Mouse (Mus musculus) hindbrain, embryonic 16.5 days (tissue): ENCODE measurements around the gene Abce1. TPM values are rescaled to one million over a fixed set of nuclear protein-coding genes. Genes with fewer than 3 reads are reported as not detected.

Source experiments
- ATAC-seq: fragments of 200-750 bp; cut with Nextera tagmentation; 2 replicates; pipeline ENCODE4 v1.8.0; 2017; ENCODE audit warnings: moderate TSS enrichment, moderate library complexity
- H3K27ac ChIP-seq: fragments of 300-500 bp; sonication (generic); 2 replicates; pipeline ENCODE4 v1.5.1; 2014; ENCODE audit warnings: low read depth, mild to moderate bottlenecking, control low read depth, low read length, moderate library complexity
- H3K27me3 ChIP-seq: fragments of 300-500 bp; sonication (generic); replicated peaks from 2 replicates; pipeline ENCODE4 v1.6.1; 2014; ENCODE audit warnings: low read length; ENCODE audit not compliant: control insufficient read depth, insufficient read depth
- H3K36me3 ChIP-seq: fragments of 300-500 bp; sonication (generic); 2 replicates; pipeline ENCODE4 v1.6.1; 2014; ENCODE audit warnings: mild to moderate bottlenecking, low read length, moderate library complexity, mixed read lengths; ENCODE audit not compliant: control insufficient read depth, insufficient read depth
- H3K4me1 ChIP-seq: fragments of 300-500 bp; sonication (generic); 2 replicates; pipeline ENCODE4 v1.6.1; 2014; ENCODE audit warnings: low read depth, low read length; ENCODE audit not compliant: control insufficient read depth, insufficient read depth
- H3K4me2 ChIP-seq: fragments of 300-500 bp; sonication (generic); 2 replicates; pipeline ENCODE4 v1.6.1; 2014; ENCODE audit warnings: mild to moderate bottlenecking, low read length, control low read depth, moderate library complexity
- H3K4me3 ChIP-seq: fragments of 300-500 bp; sonication (generic); 2 replicates; pipeline ENCODE4 v1.5.1; 2014; ENCODE audit warnings: mild to moderate bottlenecking, low read length, control low read depth, moderate library complexity
- H3K9ac ChIP-seq: fragments of 300-500 bp; sonication (generic); 2 replicates; pipeline ENCODE4 v1.6.1; 2014; ENCODE audit warnings: low read depth, mild to moderate bottlenecking, control low read depth, low read length, moderate library complexity
- H3K9me3 ChIP-seq: fragments of 300-500 bp; sonication (generic); 2 replicates; pipeline ENCODE4 v1.6.1; 2014; ENCODE audit warnings: mild to moderate bottlenecking, low read length, moderate library complexity; ENCODE audit not compliant: control insufficient read depth
- WGBS: fragments of 180-500 bp; shearing (Covaris S2); extraction: QIAGEN DNeasy Blood & Tissue Kit; methylation state at CpG from one replicate; pipeline ENCODE4 v1.1.7; 2014; 5-methylcytosine and 5-hydroxymethylcytosine counted together
- polyA plus RNA-seq: library from polyadenylated mRNA; unstranded; fragments of >200 nt; fragmentation: Nextera tagmentation; extraction: Ambion mirVana; gene quantifications from 2 replicates; pipeline ENCODE4 v1.2.1, GENCODE M21; 2015

Abce1 gene
- 80.0 and 86.9 TPM in 2 replicates for polyA plus RNA-seq

DNA sequence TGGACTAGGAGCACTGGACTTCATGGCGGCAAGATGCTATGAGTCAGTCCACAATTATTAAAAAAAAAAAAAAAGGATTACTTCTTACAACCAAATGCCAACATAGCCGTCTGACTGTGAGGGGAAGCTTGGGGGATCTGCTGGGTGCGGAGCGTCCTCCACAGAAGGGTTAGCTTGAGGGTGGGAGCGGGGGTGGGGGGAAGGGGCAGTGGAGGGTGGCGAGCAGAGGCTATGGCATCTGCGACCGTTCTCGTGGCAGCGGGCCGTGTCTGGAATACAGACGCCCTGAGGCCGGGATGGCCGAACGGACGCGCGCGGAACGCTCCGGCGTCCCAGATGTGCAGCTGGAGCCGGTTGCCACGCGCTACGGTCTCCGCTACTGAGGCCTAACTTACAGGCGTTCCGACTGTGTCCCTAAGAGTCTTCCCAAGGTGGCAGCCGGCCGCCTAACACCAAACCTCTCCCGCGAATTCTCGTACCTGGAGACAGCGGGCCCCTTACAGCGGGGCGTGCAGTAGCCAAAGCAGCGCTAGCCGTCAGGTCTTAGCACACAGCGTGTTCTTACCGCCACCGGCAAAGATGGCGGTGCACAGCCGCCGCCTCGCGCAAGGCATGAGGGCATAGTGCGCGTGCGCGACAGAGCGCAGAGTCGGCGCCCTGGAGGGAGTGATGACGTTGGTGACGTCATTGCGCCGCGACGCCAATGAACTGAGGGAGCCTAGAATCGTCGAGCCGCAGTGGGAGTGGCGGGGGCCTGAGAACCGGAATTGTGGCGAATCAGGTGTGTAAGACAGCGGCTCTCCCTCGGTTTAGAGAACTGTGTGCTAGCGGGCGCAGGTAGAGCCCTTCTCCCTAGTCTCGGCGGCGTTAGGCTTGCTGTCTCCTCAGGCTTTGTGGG is at the start of gene Abce1, which contains the start of gene Anapc10:
Gene Abce1 (minus strand): TSS at position 677 of the 898 bp plus-strand sequence.
Gene Anapc10 (plus strand): TSS at position 757 of the 898 bp plus-strand sequence.
- peak within 1 kb of the TSS; percentile 88 for H3K9ac ChIP-seq
- H3K4me2 ChIP-seq = peak within 1 kb of the TSS; percentile 90
- H3K36me3 ChIP-seq = peaks cover 4% of the 10 kb centered on the region; the same call in 1 of the 2 replicates
- peak within 1 kb of the TSS; percentile 66 for H3K4me3 ChIP-seq
- H3K27ac ChIP-seq = peak within 1 kb of the TSS; percentile 81
- H3K4me1 ChIP-seq = peaks cover 13% of the 10 kb centered on the region
- H3K9me3 ChIP-seq = no peaks in the 10 kb centered on the region
- no peaks in the 10 kb centered on the region for H3K27me3 ChIP-seq
- WGBS = under 1% methylated on average over 73 of the region's 73 CpGs
- ATAC-seq = peak; percentile 98

DNA sequence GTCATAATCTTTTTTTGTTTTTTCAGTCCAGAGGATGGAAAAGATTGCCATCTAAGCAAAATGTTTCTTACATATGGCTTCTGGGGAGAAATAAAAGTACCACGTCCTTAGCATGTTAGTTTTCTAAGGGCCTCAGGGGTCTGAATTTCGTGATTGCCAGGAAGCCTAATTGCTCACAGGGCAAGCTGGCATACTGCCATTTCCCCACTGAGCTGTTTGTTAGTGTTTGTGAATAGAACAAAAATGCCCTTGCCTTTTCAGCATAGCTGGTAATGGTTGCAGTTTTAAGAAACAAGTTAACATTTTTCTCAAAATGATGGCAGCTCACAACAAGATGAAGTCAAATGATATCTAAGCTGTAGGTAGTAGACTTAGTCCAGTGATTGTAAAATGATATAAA is 38.8 kb upstream of the Abce1 start:
- peaks cover 3% of the 10 kb centered on the region; the same call in 1 of the 2 replicates for H3K4me1 ChIP-seq
- H3K36me3 ChIP-seq = no peaks in the 10 kb centered on the region
- no peak overlapping the region for H3K4me2 ChIP-seq
- no peak overlapping the region for H3K27ac ChIP-seq
- no peaks in the 10 kb centered on the region for H3K9me3 ChIP-seq
- no peaks in the 10 kb centered on the region for H3K27me3 ChIP-seq
- no peak for ATAC-seq
- no peak overlapping the region for H3K4me3 ChIP-seq
- no peak overlapping the region for H3K9ac ChIP-seq
- WGBS = 16% methylated on average over 2 of the region's 2 CpGs

DNA sequence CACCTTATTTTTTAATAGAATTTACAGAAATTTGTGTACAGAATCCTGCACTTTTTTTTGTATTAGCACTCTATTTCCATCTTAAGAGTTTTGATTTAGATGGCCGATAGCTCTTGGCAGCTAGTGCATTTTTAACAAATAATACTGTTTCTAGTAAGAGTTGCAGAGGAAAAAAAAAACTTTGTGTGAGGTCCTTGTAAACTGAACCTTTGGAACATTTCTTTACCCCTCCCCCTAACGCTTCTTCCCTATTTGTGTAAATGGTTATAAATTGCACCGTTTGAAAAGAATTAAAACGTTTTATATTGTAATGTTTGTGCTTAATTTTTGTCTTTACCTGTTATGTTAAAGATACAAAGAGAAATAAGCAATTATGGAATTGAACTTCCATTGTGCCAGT is 37.1 kb upstream of the Abce1 start:
- no peaks in the 10 kb centered on the region for H3K36me3 ChIP-seq
- 57% methylated on average over 4 of the region's 4 CpGs for WGBS
- no peak for ATAC-seq
- no peaks in the 10 kb centered on the region for H3K27me3 ChIP-seq
- H3K4me1 ChIP-seq = peaks cover 3% of the 10 kb centered on the region; the same call in 1 of the 2 replicates
- H3K27ac ChIP-seq = no peak overlapping the region
- H3K4me2 ChIP-seq = no peak overlapping the region
- H3K9me3 ChIP-seq = no peaks in the 10 kb centered on the region
- no peak overlapping the region for H3K4me3 ChIP-seq
- no peak overlapping the region for H3K9ac ChIP-seq

DNA sequence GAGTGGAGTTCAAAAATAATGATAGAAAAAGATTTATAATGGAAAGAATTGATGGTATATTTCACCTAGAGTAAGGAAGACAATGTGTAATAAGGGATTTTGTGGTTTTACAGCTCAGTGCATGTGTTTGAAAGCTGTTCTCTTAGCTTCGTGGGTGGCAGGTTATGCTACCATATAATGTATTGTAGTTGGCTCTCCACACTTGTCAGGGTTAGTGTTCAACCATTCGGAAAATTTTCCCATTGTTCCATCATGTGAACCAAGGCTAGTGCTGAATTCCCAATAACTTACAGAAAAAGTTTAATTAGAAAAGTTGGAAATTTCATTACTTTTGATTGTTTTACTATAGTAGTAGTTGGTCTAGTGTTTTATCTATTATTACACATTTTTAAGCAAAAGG is 36.6 kb upstream of the Abce1 start:
- Histone ChIP-seq H3K9ac (no peak overlapping the region), H3K4me3 (no peak overlapping the region), H3K36me3 (no peaks in the 10 kb centered on the region), H3K4me2 (no peak overlapping the region), H3K4me1 (peaks cover 3% of the 10 kb centered on the region; the same call in 1 of the 2 replicates), H3K27ac (no peak overlapping the region), H3K9me3 (no peaks in the 10 kb centered on the region), H3K27me3 (no peaks in the 10 kb centered on the region)
- WGBS = 22% methylated on average over 2 of the region's 2 CpGs
- no peak for ATAC-seq

DNA sequence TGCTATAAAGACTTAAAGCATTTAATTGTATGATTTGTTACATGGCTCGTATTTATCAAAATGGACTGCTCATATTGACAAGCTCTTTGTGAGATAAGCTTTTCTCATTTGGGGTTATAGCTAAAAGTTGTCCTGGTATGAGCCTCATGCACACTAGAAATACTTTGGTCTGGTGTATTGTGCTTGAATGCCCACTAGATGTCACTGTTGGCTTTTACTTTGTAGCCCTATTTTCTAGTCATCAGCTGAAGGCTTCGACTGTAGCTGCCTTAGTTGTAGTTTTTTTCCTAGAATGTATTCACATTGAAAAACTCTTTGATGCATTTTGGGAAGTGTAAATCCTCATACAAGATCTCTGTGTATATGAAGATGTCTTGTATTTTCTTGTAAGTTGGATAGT is 22.8 kb upstream of the Abce1 start:
- Histone ChIP-seq H3K27ac (no peak overlapping the region), H3K4me1 (no peaks in the 10 kb centered on the region), H3K4me2 (no peak overlapping the region), H3K27me3 (no peaks in the 10 kb centered on the region), H3K36me3 (0 out of 2 replicates have a peak, but pooled peaks cover 2% of the 10 kb centered on the region), H3K4me3 (no peak overlapping the region), H3K9me3 (no peaks in the 10 kb centered on the region), H3K9ac (no peak overlapping the region)
- WGBS = 17% methylated on average over 2 of the region's 2 CpGs
- ATAC-seq = peak; percentile 69

DNA sequence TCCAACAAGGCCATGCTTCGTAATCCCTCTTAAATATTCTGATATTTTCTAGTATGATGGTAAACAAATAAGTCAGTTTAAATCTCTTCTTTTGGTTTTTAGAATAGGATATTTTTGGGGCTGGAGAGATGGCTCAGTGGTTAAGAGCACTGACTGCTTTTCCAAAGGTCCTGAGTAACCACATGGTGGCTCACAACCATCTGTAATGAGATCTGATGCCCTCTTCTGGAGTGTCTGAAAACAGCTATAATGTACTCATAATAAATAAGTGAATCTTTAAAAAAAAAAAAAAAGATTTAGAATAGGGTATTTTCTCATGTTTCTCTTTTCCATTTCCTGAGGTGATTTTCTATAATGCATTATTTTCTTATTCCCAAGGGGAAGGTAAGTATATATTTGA is 16.4 kb upstream of the Abce1 start:
- Histone ChIP-seq H3K27me3 (no peaks in the 10 kb centered on the region), H3K4me1 (no peaks in the 10 kb centered on the region), H3K27ac (no peak overlapping the region), H3K9me3 (no peaks in the 10 kb centered on the region), H3K36me3 (0 out of 2 replicates have a peak, but pooled peaks cover 2% of the 10 kb centered on the region), H3K9ac (no peak overlapping the region), H3K4me2 (no peak overlapping the region), H3K4me3 (no peak overlapping the region)
- no peak for ATAC-seq
- WGBS = 100% methylated on average over 1 of the region's 1 CpGs

DNA sequence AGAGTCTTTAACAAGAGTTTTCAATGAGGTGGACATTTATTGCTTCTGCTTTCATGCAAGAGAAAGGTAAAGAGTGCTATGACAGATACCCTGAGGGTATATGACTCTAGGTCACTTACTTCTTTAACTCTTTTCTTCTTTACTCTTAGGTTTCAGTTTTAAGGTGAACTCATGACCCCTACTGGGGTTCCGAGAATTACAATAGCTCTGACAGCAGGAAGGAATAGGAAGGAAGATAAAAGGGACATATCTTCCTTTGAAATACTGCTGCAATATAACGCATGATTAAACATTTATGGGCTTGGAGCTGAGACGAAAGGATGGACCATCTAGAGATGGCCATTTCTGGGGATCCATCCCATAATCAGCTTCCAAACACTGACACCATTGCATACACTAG is 13.0 kb upstream of the Abce1 start:
- ATAC-seq = no peak
- Histone ChIP-seq H3K27me3 (no peaks in the 10 kb centered on the region), H3K27ac (no peak overlapping the region), H3K9ac (no peak overlapping the region), H3K36me3 (peaks cover 11% of the 10 kb centered on the region), H3K4me2 (no peak overlapping the region), H3K9me3 (no peaks in the 10 kb centered on the region), H3K4me1 (no peaks in the 10 kb centered on the region), H3K4me3 (no peak overlapping the region)
- WGBS = 40% methylated on average over 3 of the region's 3 CpGs

DNA sequence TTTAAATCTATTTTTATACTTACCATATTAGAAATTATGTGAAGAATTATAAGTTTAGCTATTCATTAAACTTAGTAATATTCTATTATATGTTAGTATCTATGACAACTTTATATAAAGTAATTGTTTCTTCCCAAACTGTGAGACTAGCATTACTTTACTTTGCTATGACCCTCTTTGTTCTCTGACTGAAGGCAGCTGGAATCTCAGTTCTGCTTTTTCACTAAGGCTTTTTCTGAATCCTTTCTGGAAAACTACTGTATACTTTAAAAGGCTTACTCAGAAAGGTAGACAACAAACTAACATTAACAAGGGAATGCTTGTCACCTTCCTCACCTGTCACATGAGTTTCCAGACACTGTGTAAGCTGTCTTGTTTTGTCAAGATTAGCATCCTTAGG is 11.8 kb upstream of the Abce1 start:
- no peak overlapping the region for H3K9ac ChIP-seq
- no peak overlapping the region for H3K4me2 ChIP-seq

DNA sequence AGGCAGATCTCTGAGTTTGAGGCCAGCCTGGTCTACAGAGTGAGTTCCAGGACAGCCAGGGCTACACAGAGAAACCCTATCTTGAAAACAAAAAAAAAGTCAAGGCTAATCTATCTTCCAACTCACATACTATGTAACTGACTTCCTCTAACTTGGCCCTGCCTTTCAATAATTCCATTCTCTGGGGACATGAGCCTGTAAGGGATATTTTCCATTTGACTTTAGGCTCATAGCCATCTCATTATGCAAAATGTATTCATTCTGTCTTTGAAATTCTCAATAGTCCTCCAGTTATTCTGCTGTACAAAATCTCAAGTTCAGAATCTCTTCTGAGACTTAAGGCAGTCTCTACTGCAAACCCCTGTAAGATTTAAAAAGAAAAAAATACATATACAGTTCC is 10.0 kb upstream of the Abce1 start:
- Histone ChIP-seq H3K36me3 (peaks cover 11% of the 10 kb centered on the region), H3K4me2 (no peak overlapping the region), H3K9me3 (no peaks in the 10 kb centered on the region), H3K27me3 (no peaks in the 10 kb centered on the region), H3K4me3 (no peak overlapping the region), H3K27ac (no peak overlapping the region), H3K9ac (no peak overlapping the region), H3K4me1 (no peaks in the 10 kb centered on the region)
- ATAC-seq = no peak

More for the DNA sequence above, 11.8 kb upstream of the Abce1 start:
- Histone ChIP-seq H3K4me3 (no peak overlapping the region), H3K4me1 (no peaks in the 10 kb centered on the region), H3K36me3 (peaks cover 11% of the 10 kb centered on the region), H3K27ac (no peak overlapping the region), H3K9me3 (no peaks in the 10 kb centered on the region), H3K27me3 (no peaks in the 10 kb centered on the region)
- ATAC-seq = no peak
